Mouse (Mus musculus) cerebral cortex, adult 2 months (tissue): ENCODE results near the gene Dgcr6.

Experiments
- WGBS: fragments of 180-500 bp; shearing (Covaris S2); methylation state at CpG from one replicate; pipeline ENCODE4 v1.1.7; 2018; 5-methylcytosine and 5-hydroxymethylcytosine counted together

The Dgcr6 gene

GRCm38 (mm10) chr16:18052731-18053202, at the start of gene Dgcr6:
TSS of gene Dgcr6 (plus strand) at chr16:18052860.
- 11% methylated on average over 11 of the region's 11 CpGs for WGBS

GRCm38 (mm10) chr16:18004589-18004988, 48.1 kb upstream of the Dgcr6 start:
- WGBS = 65% methylated on average over 5 of the region's 5 CpGs

GRCm38 (mm10) chr16:18007083-18007482, 45.6 kb upstream of the Dgcr6 start:
- WGBS = 59% methylated on average over 4 of the region's 4 CpGs

- WGBS = 77% methylated on average over 6 of the region's 6 CpGs
Measured at GRCm38 (mm10) chr16:18011101-18011500, 41.6 kb upstream of the Dgcr6 start.

- 86% methylated on average over 4 of the region's 4 CpGs for WGBS
Measured at GRCm38 (mm10) chr16:18016482-18016881, 36.2 kb upstream of the Dgcr6 start.

- WGBS = 79% methylated on average over 8 of the region's 8 CpGs
Measured at GRCm38 (mm10) chr16:18022780-18023557, 29.7 kb upstream of the Dgcr6 start.

GRCm38 (mm10) chr16:18027371-18027770, 25.3 kb upstream of the Dgcr6 start:
- WGBS = 56% methylated on average over 2 of the region's 2 CpGs

GRCm38 (mm10) chr16:18031752-18032151, 20.9 kb upstream of the Dgcr6 start:
- WGBS = 41% methylated on average over 2 of the region's 2 CpGs

GRCm38 (mm10) chr16:18033289-18033688, 19.4 kb upstream of the Dgcr6 start:
- WGBS = 45% methylated on average over 4 of the region's 4 CpGs

GRCm38 (mm10) chr16:18034286-18034685, 18.4 kb upstream of the Dgcr6 start:
- WGBS = 65% methylated on average over 4 of the region's 4 CpGs

GRCm38 (mm10) chr16:18036425-18036955, 16.2 kb upstream of the Dgcr6 start:
- WGBS = 20% methylated on average over 16 of the region's 16 CpGs

GRCm38 (mm10) chr16:18037025-18037424, 15.6 kb upstream of the Dgcr6 start:
- 68% methylated on average over 9 of the region's 9 CpGs for WGBS

GRCm38 (mm10) chr16:18044991-18045390, 7.7 kb upstream of the Dgcr6 start:
- 93% methylated on average over 10 of the region's 10 CpGs for WGBS

GRCm38 (mm10) chr16:18047660-18048059, 5.0 kb upstream of the Dgcr6 start:
- WGBS = 3% methylated on average over 3 of the region's 3 CpGs

- WGBS = 65% methylated on average over 8 of the region's 8 CpGs
Measured at GRCm38 (mm10) chr16:18048071-18048470, 4.6 kb upstream of the Dgcr6 start.

- WGBS = 49% methylated on average over 7 of the region's 7 CpGs
Measured at GRCm38 (mm10) chr16:18052322-18052721, 338 bp upstream of the Dgcr6 start.

GRCm38 (mm10) chr16:18056215-18056614, 3.6 kb downstream of the Dgcr6 start:
- WGBS = 78% methylated on average over 2 of the region's 2 CpGs

GRCm38 (mm10) chr16:18058331-18058731, 5.7 kb downstream of the Dgcr6 start:
- WGBS = 47% methylated on average over 6 of the region's 6 CpGs

GRCm38 (mm10) chr16:18059243-18059642, 6.6 kb downstream of the Dgcr6 start:
- 60% methylated on average over 10 of the region's 10 CpGs for WGBS

GRCm38 (mm10) chr16:18061201-18061600, 8.5 kb downstream of the Dgcr6 start:
- WGBS = 61% methylated on average over 11 of the region's 11 CpGs

- under 1% methylated on average over 81 of the region's 81 CpGs for WGBS
Measured at GRCm38 (mm10) chr16:18066060-18067009, 13.7 kb downstream of the Dgcr6 start.
